Mouse (Mus musculus): ENCODE measurements around the gene Dlx3.

DNA sequence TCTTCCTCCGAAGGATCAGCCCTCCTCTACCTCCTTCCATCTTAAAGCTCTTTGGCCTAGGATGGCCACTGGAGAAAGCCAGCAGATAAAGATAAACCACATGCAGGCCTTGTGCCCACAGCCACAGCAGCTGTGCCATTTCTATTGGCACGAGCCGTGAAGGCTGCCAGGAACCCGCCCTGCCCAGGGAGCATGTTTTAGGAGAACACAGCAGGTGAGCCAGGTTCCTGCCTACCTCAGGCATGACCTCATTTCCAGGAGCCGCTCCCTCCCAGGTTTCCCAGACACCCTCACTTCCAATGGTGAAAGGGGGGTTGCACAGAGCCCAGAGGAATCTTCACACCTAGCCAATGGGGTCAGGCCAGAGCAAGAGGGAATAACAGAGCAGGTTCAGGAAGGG lies 47.1 kb upstream of the Dlx3 start:
- TF ChIP-seq EP300 (IDR thresholded peaks at IDR 0.05) (peak; percentile 39; the same call in 1 of the 2 replicates), CTCF (IDR thresholded peaks at IDR 0.05) (no peak)

Data from lung, postnatal 0 days (tissue).